Mouse (Mus musculus): ENCODE data around the gene Patj. TPM values are rescaled to one million over a fixed set of nuclear protein-coding genes. Genes with fewer than 3 reads are reported as not detected.

Gene Patj
- polyA plus RNA-seq (2014; fragmentation: Illumina TruSeq; extraction: RNeasy Lipid Tissue Mini Kit (QIAGEN cat#74804); ENCODE audit: low read depth, low replicate concordance) = 38.4 TPM

GRCm38 (mm10) chr4:98395690-98396437, at the start of gene Patj:
TSS of gene Patj (plus strand) at chr4:98395785.

GRCm38 (mm10) chr4:98382716-98383424, 12.7 kb upstream of the Patj start, which contains the start of gene Tm2d1:
TSS of gene Tm2d1 (minus strand) at chr4:98383306.

GRCm38 (mm10) chr4:98726590-98727237, 331.1 kb downstream of the Patj start, which contains the start of gene L1td1:
TSS of gene L1td1 (plus strand) at chr4:98726734.

Other genes with a start within 250 kb of the Patj start
- gene Tm2d1, start 12.5 kb upstream of the Patj start, polyA plus RNA-seq (2014; fragmentation: Illumina TruSeq; extraction: RNeasy Lipid Tissue Mini Kit (QIAGEN cat#74804); ENCODE audit: low read depth, low replicate concordance) = 164 TPM

Data from sigmoid colon, adult 10 weeks (tissue).